Mouse (Mus musculus) kidney, postnatal 36 days (tissue): Measurements from ENCODE around the gene Ceacam13.
"Not testable (repeated sequence)": the region's sequence is repeated elsewhere in the genome, so short reads cannot be mapped to it uniquely, and the experiment has no call there.

Source experiments
- DNase-seq, 2 experiments: peaks; one replicate each; pipeline ENCODE4 v3.0.0; 2021 to 2022; ENCODE audit warnings: mixed read lengths in 2 of 2

Gene Ceacam13

DNA sequence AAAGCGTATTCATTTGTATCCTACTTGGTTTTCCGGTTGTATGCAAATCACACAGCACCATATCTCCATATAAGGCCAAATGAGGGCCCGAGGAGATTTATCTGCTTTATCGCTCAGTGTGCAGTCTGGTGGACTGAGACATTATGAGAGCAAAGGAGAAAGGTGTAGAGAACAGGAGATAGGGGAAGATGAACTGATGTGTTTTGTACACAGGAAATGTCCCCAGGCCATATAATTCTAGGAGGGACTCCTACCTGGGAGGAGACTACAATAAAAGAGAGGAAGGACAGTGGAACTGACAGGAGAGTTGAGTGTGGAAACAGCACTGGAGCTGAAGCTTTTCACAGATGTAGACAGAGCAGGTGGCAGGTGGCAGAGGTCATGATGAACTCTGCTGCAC, at the start of gene Ceacam13:
TSS of gene Ceacam13 (plus strand) at position 301 of the 400 bp plus-strand sequence.
- no peak for DNase-seq

DNA sequence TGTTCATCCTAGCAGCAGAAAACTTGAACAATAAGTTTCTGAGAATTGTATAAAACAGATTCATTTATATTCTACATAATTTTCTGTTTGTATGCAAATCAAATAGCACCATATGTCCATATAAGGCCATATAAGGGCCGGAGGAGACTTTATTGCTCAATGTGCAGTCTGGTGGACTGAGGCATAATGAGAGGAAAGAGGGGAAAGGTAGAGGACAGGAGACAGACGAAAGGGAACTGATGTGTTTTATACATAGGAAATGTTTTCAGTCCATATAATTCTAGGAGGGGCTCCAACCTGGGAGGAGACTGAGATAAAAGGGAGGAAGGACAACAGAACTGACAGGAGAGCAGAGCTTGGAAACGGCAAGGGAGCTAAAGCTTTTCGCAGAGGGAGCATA, 37.9 kb upstream of the Ceacam13 start, which contains the start of gene Ceacam11:
TSS of gene Ceacam11 (plus strand) at position 301 of the 400 bp plus-strand sequence.
- DNase-seq: no peak

GRCm38 (mm10) chr7:18001131-18001530, 8.6 kb upstream of the Ceacam13 start:
- DNase-seq: not testable (repeated sequence)

DNA sequence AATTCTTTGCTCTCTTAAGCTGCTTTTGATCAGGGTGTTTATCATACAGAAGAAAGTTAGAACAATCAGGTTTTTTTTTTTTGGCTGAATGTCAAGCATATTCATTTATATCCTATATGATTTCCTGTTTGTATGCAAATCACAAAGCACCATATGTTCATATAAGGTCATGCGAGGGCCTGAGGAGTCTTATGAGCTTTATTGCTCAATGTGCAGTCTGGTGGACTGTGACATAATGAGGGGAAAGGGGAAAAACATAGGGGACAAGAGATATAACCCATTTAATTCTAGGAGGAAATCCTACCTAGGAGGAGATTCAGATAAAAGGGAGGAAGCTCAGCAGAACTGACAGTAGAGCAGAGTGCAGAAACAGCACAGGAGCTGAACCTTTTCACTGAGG, 55.9 kb downstream of the Ceacam13 start, which contains the start of gene Ceacam12:
TSS of gene Ceacam12 (plus strand) at position 301 of the 400 bp plus-strand sequence.
- no peak for DNase-seq
